Mouse (Mus musculus) liver, embryonic 15.5 days (tissue): ENCODE results near the gene Npcd. TPM values are rescaled to one million over a fixed set of nuclear protein-coding genes. Genes with fewer than 3 reads are reported as not detected.

Experiments used
- ATAC-seq: fragments of 200-750 bp; cut with Nextera tagmentation; 2 replicates; pipeline ENCODE4 v1.8.0; 2017; ENCODE audit warnings: moderate number of reproducible peaks, mild to moderate bottlenecking, moderate library complexity; ENCODE audit not compliant: insufficient read depth
- H3K27ac ChIP-seq: fragments of 300-500 bp; sonication (generic); replicated peaks from 2 replicates; pipeline ENCODE4 v1.5.1; 2015; ENCODE audit warnings: mild to moderate bottlenecking, inconsistent platforms
- H3K27me3 ChIP-seq: fragments of 300-500 bp; sonication (generic); 2 replicates; pipeline ENCODE4 v1.6.1; 2015; ENCODE audit warnings: mild to moderate bottlenecking, inconsistent platforms
- H3K36me3 ChIP-seq: fragments of 300-500 bp; sonication (generic); replicated peaks from 2 replicates; pipeline ENCODE4 v1.6.1; 2015; ENCODE audit warnings: moderate library complexity, mild to moderate bottlenecking, inconsistent platforms
- H3K4me1 ChIP-seq: fragments of 300-500 bp; sonication (generic); replicated peaks from 2 replicates; pipeline ENCODE4 v1.6.1; 2015; ENCODE audit warnings: inconsistent platforms
- H3K4me2 ChIP-seq: fragments of 300-500 bp; sonication (generic); 2 replicates; pipeline ENCODE4 v1.6.1; 2015; ENCODE audit warnings: moderate library complexity, mild to moderate bottlenecking, inconsistent platforms
- H3K4me3 ChIP-seq: fragments of 300-500 bp; sonication (generic); replicated peaks from 2 replicates; pipeline ENCODE4 v1.5.1; 2015; ENCODE audit warnings: mild to moderate bottlenecking, inconsistent platforms
- H3K9ac ChIP-seq: fragments of 300-500 bp; sonication (generic); 2 replicates; pipeline ENCODE4 v1.6.1; 2015; ENCODE audit warnings: moderate library complexity, mild to moderate bottlenecking, inconsistent platforms
- H3K9me3 ChIP-seq: fragments of 300-500 bp; sonication (generic); replicated peaks from 2 replicates; pipeline ENCODE4 v1.6.1; 2016; ENCODE audit warnings: inconsistent platforms
- WGBS: fragments of 180-500 bp; shearing (Covaris S2); methylation state at CpG from one replicate; pipeline ENCODE4 v1.1.7; 2015; ENCODE audit warnings: mixed read lengths; ENCODE audit not compliant: insufficient replicate concordance; 5-methylcytosine and 5-hydroxymethylcytosine counted together
- polyA plus RNA-seq: library from polyadenylated mRNA; unstranded; fragments of >200 nt; fragmentation: Nextera tagmentation; extraction: Ambion mirVana; gene quantifications from 2 replicates; pipeline ENCODE4 v1.2.1, GENCODE M21; 2015

Gene Npcd
- not detected in 2 replicates for polyA plus RNA-seq

DNA sequence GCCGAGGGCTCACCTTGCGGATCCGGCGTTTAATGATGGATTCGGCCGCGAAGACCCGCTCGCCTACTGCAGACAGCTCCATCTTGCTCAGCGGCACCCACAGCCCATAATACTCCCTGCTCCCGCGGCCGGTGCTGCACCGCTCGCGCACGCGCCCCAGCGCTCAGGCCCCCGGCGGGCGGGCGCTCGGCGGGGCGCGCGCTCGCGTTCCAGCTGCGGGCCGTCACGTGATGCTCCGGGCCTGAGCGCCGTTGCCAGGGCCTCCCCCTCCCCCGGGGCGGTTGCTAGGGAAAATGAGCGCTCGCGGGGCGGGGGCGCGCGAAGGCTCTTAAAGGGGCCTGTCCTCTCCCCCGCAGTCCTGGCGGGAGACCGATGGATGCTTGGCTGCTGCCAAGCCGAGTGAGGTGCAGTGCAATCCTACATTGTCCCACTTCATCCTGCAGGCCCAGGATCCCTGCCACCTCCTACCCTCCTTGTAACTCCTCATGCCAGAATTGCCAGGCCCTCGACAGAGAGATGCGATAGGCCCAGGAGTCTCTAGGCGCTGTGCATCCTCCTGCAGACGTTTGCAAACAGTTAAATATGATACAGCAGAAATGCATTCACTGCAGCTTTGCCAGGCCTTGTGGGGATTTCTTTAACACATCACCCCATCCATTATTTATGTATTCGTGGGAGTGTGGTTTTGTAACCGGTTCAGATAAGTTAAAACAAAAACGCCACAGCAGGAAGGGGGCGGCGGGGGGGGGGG is at the start of gene Npcd, which contains the start of gene Cbx6:
TSS of gene Npcd (minus strand) at position 108 of the 751 bp plus-strand sequence.
TSS of gene Cbx6 (minus strand) at position 559 of the 751 bp plus-strand sequence.
- peak within 1 kb of the TSS; percentile 77 for H3K4me3 ChIP-seq
- H3K9ac ChIP-seq, result peak within 1 kb of the TSS; percentile 73
- peaks cover 34% of the 10 kb centered on the region for H3K4me1 ChIP-seq
- H3K27me3 ChIP-seq, result peaks cover 11% of the 10 kb centered on the region; the same call in 1 of the 2 replicates
- 2% methylated on average over 58 of the region's 58 CpGs for WGBS
- H3K27ac ChIP-seq, result peak within 1 kb of the TSS; percentile 59; the same call in 1 of the 2 replicates
- peak; percentile 89 for ATAC-seq
- 0 out of 2 replicates have a peak, but pooled peaks cover 5% of the 10 kb centered on the region for H3K36me3 ChIP-seq
- H3K9me3 ChIP-seq, result no peaks in the 10 kb centered on the region
- H3K4me2 ChIP-seq, result peak within 1 kb of the TSS; percentile 91

DNA sequence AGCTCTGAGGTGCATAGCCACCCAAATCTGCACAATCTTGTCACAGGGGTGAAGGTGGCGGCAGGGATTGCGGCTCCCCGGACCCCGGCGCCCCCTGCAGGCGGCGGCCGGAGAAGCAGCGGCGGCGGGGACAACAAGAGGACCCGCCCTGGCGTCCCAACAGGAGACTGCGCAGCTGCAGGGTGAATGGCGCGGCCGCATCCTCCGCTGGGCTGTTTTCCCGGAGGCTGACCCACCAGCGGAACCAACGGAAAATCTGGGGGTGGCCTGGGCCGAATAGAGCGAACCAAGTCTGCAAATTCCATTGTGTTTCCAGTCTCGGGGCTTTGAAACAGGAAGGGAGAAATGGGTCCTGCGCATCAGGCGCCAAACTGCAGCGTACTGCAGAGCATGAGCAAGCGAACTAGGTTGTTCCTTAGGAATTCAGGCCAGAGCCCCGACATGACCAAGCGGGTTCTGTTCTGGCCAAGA is 49.4 kb upstream of the Npcd start:
- peak overlapping the region; percentile 48 for H3K9ac ChIP-seq

DNA sequence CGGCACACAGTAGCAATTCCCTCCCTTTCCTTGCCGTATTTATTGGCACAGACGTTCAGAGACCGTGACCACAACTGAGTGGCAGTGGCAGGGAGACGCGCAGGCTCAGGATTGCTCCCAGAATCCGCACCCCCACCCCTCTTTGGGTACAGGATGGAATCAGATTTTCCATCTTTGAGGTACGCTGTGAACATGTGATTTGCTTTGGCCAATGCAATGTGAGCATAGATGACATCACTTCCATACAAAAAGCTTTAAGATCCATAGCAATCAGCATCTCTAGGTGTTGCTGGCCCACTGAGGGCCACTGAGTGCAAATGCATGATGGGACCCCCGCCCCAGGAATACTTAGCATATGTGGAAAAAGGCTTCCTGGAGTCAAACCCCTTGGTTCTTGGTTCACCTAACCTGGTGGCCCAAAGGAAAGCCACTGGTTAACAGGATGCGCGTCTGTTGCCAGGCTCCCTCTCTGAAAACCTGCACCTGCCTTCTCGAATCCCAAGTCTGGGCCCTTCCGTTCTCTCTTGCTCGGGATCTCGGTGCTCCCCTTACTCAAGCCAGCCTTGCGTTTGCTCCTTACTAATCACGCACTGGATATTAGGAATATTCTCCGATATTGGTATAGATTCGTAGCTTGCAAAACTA is 48.7 kb upstream of the Npcd start:
- Histone ChIP-seq H3K9me3 (no peaks in the 10 kb centered on the region), H3K4me2 (peak overlapping the region; percentile 81), H3K36me3 (no peaks in the 10 kb centered on the region), H3K27me3 (peaks cover 15% of the 10 kb centered on the region), H3K4me3 (peak overlapping the region; percentile 60), H3K27ac (no peak overlapping the region), H3K9ac (no peak overlapping the region), H3K4me1 (peaks cover 10% of the 10 kb centered on the region)
- ATAC-seq, result no peak
- 26% methylated on average over 19 of the region's 19 CpGs for WGBS

More for the DNA sequence above, 49.4 kb upstream of the Npcd start:
- Histone ChIP-seq H3K4me1 (peaks cover 10% of the 10 kb centered on the region), H3K4me3 (peak overlapping the region; percentile 60), H3K9me3 (no peaks in the 10 kb centered on the region), H3K36me3 (no peaks in the 10 kb centered on the region), H3K27me3 (peaks cover 15% of the 10 kb centered on the region), H3K4me2 (peak overlapping the region; percentile 81), H3K27ac (peak overlapping the region; percentile 58)
- WGBS, result under 1% methylated on average over 30 of the region's 30 CpGs
- ATAC-seq, result peak; percentile 78; the same call in 1 of the 2 replicates

DNA sequence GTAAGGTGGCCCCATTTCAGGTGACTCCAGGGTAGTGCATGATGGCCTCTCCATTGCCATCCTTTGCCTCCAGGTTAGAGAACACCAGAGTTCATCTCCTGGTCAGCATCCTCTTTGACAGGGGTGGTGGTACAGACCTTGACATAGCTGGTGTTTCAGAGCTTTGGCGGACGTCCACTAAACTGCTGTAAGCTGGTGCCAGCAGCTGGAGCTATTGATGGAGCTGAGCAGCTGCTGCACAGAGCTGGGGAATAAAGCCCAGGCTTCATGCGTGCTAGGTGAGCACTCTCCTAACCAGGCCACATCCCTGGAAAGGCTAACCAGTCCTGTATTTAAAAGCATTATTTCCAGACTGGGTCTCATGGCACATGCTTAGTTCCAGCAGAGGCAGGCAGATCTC is 46.4 kb upstream of the Npcd start:
- Histone ChIP-seq H3K9me3 (no peaks in the 10 kb centered on the region), H3K27me3 (peaks cover 15% of the 10 kb centered on the region), H3K4me1 (peaks cover 10% of the 10 kb centered on the region), H3K4me2 (no peak overlapping the region), H3K36me3 (no peaks in the 10 kb centered on the region), H3K27ac (no peak overlapping the region), H3K9ac (no peak overlapping the region), H3K4me3 (no peak overlapping the region)
- WGBS, result 66% methylated on average over 3 of the region's 3 CpGs
- no peak for ATAC-seq

DNA sequence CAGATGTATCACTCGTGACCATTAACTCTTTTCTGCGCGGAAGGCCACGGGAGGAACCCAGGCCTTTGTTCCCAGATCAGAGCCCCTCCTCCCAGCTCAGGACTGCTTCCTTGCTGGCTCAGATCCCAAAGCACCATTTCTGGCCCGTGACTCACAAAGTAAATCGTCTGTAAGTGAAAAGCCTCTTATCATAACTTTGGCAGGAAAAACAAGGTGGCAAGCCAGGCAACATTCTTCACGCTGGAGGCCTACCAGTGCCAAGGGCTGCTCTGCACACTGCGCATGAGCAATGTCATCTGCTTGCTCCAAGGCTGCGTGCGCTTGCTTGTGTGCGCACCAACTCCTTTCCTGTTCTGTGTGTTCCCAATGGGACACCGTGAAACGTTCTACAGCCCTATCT is 45.3 kb upstream of the Npcd start:
- no peak overlapping the region for H3K4me3 ChIP-seq
- peaks cover 10% of the 10 kb centered on the region for H3K4me1 ChIP-seq
- no peak for ATAC-seq
- peaks cover 15% of the 10 kb centered on the region for H3K27me3 ChIP-seq
- no peaks in the 10 kb centered on the region for H3K9me3 ChIP-seq
- WGBS, result 51% methylated on average over 13 of the region's 13 CpGs
- H3K9ac ChIP-seq, result no peak overlapping the region
- no peaks in the 10 kb centered on the region for H3K36me3 ChIP-seq
- H3K27ac ChIP-seq, result no peak overlapping the region
- H3K4me2 ChIP-seq, result no peak overlapping the region

DNA sequence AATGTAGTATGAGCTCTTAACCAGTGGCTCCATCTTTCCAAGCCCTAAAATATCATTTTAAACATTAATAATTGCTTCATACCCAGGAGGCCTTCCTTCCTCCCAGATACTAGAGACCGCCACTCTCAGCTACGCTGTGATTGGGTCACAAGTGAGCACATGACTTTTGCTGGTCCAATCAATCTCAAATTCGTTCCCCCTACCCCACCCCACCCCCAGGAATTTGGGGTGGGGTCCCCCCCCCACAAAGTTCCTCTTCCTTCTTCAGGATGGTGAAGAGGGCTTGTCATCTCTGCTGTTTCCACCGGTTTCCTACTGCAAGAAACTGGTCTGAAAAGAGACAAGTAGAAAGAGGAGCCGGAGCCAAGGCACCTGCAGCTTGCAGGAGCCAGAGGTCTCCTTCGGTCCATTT is 44.7 kb upstream of the Npcd start:
- 56% methylated on average over 6 of the region's 6 CpGs for WGBS
- ATAC-seq, result no peak

DNA sequence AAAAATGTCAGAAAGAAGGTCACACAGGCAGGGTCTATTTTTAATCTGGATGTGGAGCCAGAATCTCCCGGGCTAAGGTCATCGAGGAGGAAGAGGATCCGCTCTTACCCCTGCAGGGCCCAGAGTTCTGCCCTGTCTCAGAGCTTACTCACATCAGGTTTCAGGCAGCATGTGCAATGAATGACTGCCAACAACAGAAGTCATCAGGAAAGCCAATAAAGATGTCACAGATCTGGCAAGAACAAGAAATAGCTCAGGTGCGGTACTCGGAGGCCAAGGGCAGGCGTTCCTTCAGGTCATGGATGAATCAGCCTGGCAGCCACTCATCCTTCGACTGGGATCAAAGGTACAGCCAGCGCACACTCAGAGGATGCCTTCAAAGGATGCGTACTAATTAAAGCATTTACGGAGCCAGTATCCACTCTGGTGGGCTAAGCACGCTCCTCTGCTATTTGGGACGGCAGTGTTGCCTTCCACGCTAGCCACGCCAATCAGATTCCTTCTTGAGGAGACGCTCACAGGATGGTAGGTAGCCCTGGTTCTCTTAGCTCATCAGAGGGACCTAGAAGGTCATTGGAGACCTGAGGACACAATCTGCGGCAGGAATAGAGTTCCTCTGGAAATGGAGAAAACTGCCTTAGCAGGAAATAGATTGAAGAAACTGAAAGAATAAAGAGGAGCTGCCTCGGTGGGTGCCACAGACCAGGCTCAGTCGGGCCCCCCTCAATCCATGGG is 41.4 kb upstream of the Npcd start:
- no peak for ATAC-seq
- Histone ChIP-seq H3K4me3 (no peak overlapping the region), H3K27ac (no peak overlapping the region), H3K9me3 (no peaks in the 10 kb centered on the region), H3K4me1 (no peaks in the 10 kb centered on the region), H3K9ac (no peak overlapping the region), H3K36me3 (no peaks in the 10 kb centered on the region), H3K4me2 (no peak overlapping the region), H3K27me3 (peaks cover 3% of the 10 kb centered on the region)
- WGBS, result 76% methylated on average over 18 of the region's 18 CpGs

More for the DNA sequence above, 44.7 kb upstream of the Npcd start:
- Histone ChIP-seq H3K9ac (no peak overlapping the region), H3K27me3 (peaks cover 15% of the 10 kb centered on the region), H3K36me3 (no peaks in the 10 kb centered on the region), H3K4me1 (peaks cover 10% of the 10 kb centered on the region), H3K4me3 (no peak overlapping the region), H3K9me3 (no peaks in the 10 kb centered on the region), H3K27ac (no peak overlapping the region), H3K4me2 (no peak overlapping the region)

DNA sequence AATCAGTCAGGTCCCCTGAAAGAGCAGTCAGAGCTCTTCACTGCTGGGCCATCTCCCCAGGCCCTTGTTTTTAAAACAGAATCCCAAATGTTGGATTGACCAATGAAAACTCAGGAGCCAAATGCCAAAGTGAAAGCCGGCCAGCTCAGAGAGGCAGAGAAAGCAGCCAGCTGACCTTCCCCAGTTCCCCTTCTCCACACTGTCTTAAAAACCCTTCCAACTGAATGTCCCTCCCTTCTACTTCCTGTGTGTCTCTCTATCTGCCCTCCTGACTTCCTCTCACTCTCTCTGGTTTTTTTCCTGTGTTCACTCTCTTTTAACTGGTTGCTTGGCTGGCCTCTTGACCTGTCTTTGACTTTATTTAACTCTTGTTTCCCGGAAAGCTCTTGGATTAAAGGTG is 40.0 kb upstream of the Npcd start:
- Histone ChIP-seq H3K9ac (no peak overlapping the region), H3K27ac (no peak overlapping the region), H3K27me3 (no peaks in the 10 kb centered on the region; the same call in 1 of the 2 replicates), H3K4me3 (no peak overlapping the region), H3K36me3 (no peaks in the 10 kb centered on the region), H3K4me2 (no peak overlapping the region), H3K4me1 (no peaks in the 10 kb centered on the region), H3K9me3 (no peaks in the 10 kb centered on the region)
- ATAC-seq, result no peak
- 34% methylated on average over 2 of the region's 2 CpGs for WGBS

DNA sequence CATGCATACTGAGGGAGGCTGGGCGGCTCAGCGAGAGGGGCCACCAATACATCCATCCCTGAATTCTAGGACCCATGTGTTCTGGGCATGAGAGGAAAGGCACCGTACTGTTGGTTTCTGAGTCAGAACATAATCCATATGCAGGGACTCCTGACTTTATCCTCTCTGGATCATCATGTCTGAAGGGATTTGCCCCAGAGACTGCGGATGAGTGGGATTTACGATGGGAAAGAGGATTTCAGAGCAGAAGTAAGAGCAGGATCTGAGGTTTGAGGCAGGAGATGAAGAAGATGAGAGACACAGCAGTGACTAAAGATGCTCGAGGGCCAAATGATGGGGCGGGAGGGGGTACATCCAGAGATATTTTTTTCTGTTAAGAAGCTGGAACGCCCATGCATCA is 39.5 kb upstream of the Npcd start:
- Histone ChIP-seq H3K27me3 (no peaks in the 10 kb centered on the region), H3K4me2 (no peak overlapping the region), H3K27ac (no peak overlapping the region), H3K4me3 (no peak overlapping the region), H3K9ac (no peak overlapping the region), H3K36me3 (no peaks in the 10 kb centered on the region), H3K4me1 (no peaks in the 10 kb centered on the region), H3K9me3 (no peaks in the 10 kb centered on the region)
- no peak for ATAC-seq
- 70% methylated on average over 8 of the region's 8 CpGs for WGBS

DNA sequence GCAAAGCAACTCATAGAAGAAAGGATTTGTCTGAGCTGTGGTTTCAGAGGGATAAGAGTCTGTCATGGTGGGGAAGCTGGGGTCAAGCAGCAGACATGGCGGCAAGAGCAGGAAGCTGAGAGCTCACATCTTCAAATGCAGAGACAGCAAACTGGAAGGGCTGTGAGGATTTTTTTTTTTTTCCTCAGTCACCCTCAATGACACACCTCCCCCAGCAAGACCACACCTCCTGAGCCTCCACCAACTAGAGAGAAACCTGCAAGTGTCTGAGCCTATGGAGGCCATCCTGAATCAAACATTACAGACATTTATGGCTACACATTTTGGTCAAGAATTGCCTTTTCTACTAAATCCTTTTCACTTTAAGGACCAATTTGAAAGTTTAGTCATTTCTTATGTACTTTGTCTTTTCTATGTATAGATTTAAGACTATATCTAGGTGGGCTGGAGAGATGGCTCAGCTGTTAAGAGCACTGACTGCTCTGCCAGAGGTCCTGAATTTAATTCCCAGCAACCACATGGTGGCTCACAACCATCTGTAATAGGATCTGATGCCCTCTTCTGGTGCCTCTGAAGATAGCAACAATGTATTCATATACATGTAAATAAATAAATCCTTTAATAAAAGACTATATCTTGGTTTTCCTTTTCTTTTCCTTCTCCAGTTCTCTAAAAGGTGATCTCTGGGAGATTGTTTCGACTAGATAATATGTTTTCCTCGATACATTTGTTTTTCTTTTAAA is 33.4 kb upstream of the Npcd start:
- WGBS, result 47% methylated on average over 3 of the region's 3 CpGs
- Histone ChIP-seq H3K9me3 (no peaks in the 10 kb centered on the region), H3K4me3 (no peak overlapping the region), H3K9ac (no peak overlapping the region), H3K36me3 (no peaks in the 10 kb centered on the region), H3K27me3 (no peaks in the 10 kb centered on the region), H3K4me2 (no peak overlapping the region), H3K4me1 (no peaks in the 10 kb centered on the region), H3K27ac (no peak overlapping the region)
- ATAC-seq, result no peak
